Mouse (Mus musculus) heart, postnatal 0 days (tissue): ENCODE measurements around the gene Cdh16. TPM values are rescaled to one million over a fixed set of nuclear protein-coding genes. Genes with fewer than 3 reads are reported as not detected.
"Not testable (repeated sequence)": the region's sequence is repeated elsewhere in the genome, so short reads cannot be mapped to it uniquely, and the experiment has no call there.

Experiments
- ATAC-seq: fragments of 200-750 bp; cut with Nextera tagmentation; 2 replicates; pipeline ENCODE4 v1.8.0; 2017; ENCODE audit warnings: low read depth, moderate number of reproducible peaks, moderate library complexity; ENCODE audit not compliant: insufficient read depth
- DNase-seq: peaks from one replicate; pipeline ENCODE4 v3.0.0-alpha.2; 2016; ENCODE audit warnings: low spot score
- H3K27ac ChIP-seq: fragments of 300-500 bp; sonication (generic); 2 replicates; pipeline ENCODE4 v1.5.1; 2014; ENCODE audit warnings: low read depth, mild to moderate bottlenecking
- H3K27me3 ChIP-seq: fragments of 300-500 bp; sonication (generic); 2 replicates; pipeline ENCODE4 v1.6.1; 2014; ENCODE audit warnings: low read length, mixed read lengths; ENCODE audit not compliant: control insufficient read depth, insufficient read depth
- H3K36me3 ChIP-seq: fragments of 300-500 bp; sonication (generic); replicated peaks from 2 replicates; pipeline ENCODE4 v1.6.1; 2014; ENCODE audit warnings: low read length, mixed read lengths; ENCODE audit not compliant: control insufficient read depth, insufficient read depth
- H3K4me1 ChIP-seq: fragments of 300-500 bp; sonication (generic); 2 replicates; pipeline ENCODE4 v1.6.1; 2014; ENCODE audit warnings: antibody characterized with exemption; ENCODE audit not compliant: control insufficient read depth, insufficient read depth
- H3K4me2 ChIP-seq: fragments of 300-500 bp; sonication (generic); 2 replicates; pipeline ENCODE4 v1.6.1; 2014; ENCODE audit warnings: low read depth, mild to moderate bottlenecking, low read length, moderate library complexity
- H3K4me3 ChIP-seq: fragments of 300-500 bp; sonication (generic); 2 replicates; pipeline ENCODE4 v1.5.1; 2014; ENCODE audit warnings: low read depth, low read length
- H3K9ac ChIP-seq: fragments of 300-500 bp; sonication (generic); replicated peaks from 2 replicates; pipeline ENCODE4 v1.6.1; 2014; ENCODE audit warnings: low read depth, low read length, mixed read lengths
- H3K9me3 ChIP-seq: fragments of 300-500 bp; sonication (generic); replicated peaks from 2 replicates; pipeline ENCODE4 v1.6.1; 2016; ENCODE audit warnings: low read length; ENCODE audit not compliant: control insufficient read depth
- CTCF ChIP-seq: IDR thresholded peaks from 2 replicates; pipeline ENCODE4 v1.5.1; 2016; ENCODE audit warnings: antibody characterized with exemption, control low read depth, low read depth
- EP300 ChIP-seq: IDR thresholded peaks from 2 replicates; pipeline ENCODE4 v1.6.1; 2016; ENCODE audit warnings: antibody characterized with exemption, low read depth
- whole genome bisulfite sequencing: fragments of 180-500 bp; shearing (Covaris S2); extraction: QIAGEN DNeasy Blood & Tissue Kit; methylation state at CpG from one replicate; pipeline ENCODE4 v1.1.7; 2014; 5-methylcytosine and 5-hydroxymethylcytosine counted together
- polyA plus RNA-seq: library from polyadenylated mRNA; unstranded; fragments of >200 nt; fragmentation: Nextera tagmentation; extraction: Ambion mirVana; gene quantifications from 2 replicates; pipeline ENCODE4 v1.2.1, GENCODE M21; 2015
- total RNA-seq: library from RNA; depleted of rRNA; stranded (reverse); fragments of >200 nt; gene quantifications from 2 replicates; pipeline ENCODE4 v1.2.3, GENCODE M21; 2014; ENCODE audit warnings: low replicate concordance; rRNA removed

Cdh16 gene
- total RNA-seq (8.3 and 8.9 TPM in 2 replicates), polyA plus RNA-seq (11.4 and 13.1 TPM in 2 replicates)

DNA sequence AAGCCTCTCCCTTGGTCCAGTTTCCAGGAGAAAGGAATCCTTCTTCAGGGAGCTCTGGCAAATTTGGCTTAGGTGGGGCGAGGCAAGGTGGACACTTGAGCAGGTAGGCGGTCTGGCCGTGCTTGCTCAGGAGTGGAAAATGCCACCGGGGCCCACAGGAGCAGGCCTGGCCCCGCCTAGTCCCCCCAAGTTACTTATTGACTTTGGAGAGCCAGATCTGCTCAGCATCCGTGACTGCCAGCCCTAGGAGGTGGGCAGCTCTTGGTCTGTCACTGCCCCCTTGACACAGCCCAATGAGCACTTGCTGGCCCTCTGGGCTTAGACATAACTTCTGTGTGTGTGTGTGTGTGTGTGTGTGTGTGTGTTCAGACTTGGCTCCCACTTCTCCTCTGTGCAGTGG lies at the start of gene Cdh16:
Cdh16 (minus strand) TSS at position 236 of the 400 bp plus-strand sequence.
- Histone ChIP-seq H3K36me3 (peaks cover 11% of the 10 kb centered on the region), H3K27me3 (no peaks in the 10 kb centered on the region), H3K4me3 (no peak within 1 kb of the TSS), H3K9ac (no peak within 1 kb of the TSS), H3K27ac (peak within 1 kb of the TSS; percentile 52), H3K9me3 (no peaks in the 10 kb centered on the region), H3K4me1 (peaks cover 23% of the 10 kb centered on the region), H3K4me2 (no peak within 1 kb of the TSS)
- TF ChIP-seq CTCF: no peak
- no peak for TF ChIP-seq EP300
- 82% methylated on average over 6 of the region's 6 CpGs for WGBS
- ATAC-seq (no peak), DNase-seq (no peak)

- TF ChIP-seq EP300 (no peak), CTCF (no peak)
- DNase-seq (no peak), ATAC-seq (no peak)
- Histone ChIP-seq H3K9me3 (no peaks in the 10 kb centered on the region), H3K4me3 (no peak overlapping the region), H3K9ac (no peak overlapping the region), H3K27ac (no peak overlapping the region), H3K36me3 (no peaks in the 10 kb centered on the region), H3K27me3 (no peaks in the 10 kb centered on the region), H3K4me1 (no peaks in the 10 kb centered on the region), H3K4me2 (no peak overlapping the region)
- WGBS: 79% methylated on average over 4 of the region's 4 CpGs
Measured at GRCm38 (mm10) chr8:104655614-104656013, 31.4 kb upstream of the Cdh16 start.

- Histone ChIP-seq H3K4me1 (no peaks in the 10 kb centered on the region), H3K4me3 (no peak overlapping the region), H3K27me3 (no peaks in the 10 kb centered on the region), H3K4me2 (no peak overlapping the region), H3K36me3 (no peaks in the 10 kb centered on the region), H3K9ac (no peak overlapping the region), H3K9me3 (no peaks in the 10 kb centered on the region), H3K27ac (no peak overlapping the region)
- 3% methylated on average over 3 of the region's 3 CpGs for whole genome bisulfite sequencing
- ATAC-seq: peak; percentile 60
- peak; percentile 96 for TF ChIP-seq CTCF
- no peak for TF ChIP-seq EP300
- DNase-seq: peak; percentile 90
Measured at GRCm38 (mm10) chr8:104654984-104655383, 30.8 kb upstream of the Cdh16 start.

GRCm38 (mm10) chr8:104644187-104644586 lies 20.0 kb upstream of the Cdh16 start:
- not testable (repeated sequence) for H3K9ac ChIP-seq, H3K9me3 ChIP-seq, H3K27ac ChIP-seq, H3K36me3 ChIP-seq, ATAC-seq, H3K4me3 ChIP-seq, DNase-seq, H3K27me3 ChIP-seq, H3K4me2 ChIP-seq
- 54% methylated on average over 3 of the region's 3 CpGs for WGBS
- peak; percentile 42 for TF ChIP-seq CTCF
- H3K4me1 ChIP-seq: peaks cover 12% of the 10 kb centered on the region

DNA sequence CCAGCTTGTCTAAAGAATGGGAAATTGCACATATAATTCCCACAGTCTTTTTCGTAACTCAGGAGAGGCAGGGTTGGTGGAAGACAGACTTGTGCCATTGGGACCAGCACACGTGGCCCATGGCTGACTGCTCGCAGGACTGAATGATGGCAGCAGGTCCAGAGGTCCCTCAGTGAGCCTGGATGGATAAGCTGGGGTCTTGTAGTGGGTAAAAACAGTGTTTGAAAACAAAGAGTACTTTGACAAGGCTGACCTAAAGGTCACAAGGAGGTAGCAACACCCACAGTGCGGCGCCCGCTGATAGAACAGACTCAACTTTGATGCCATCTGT lies 18.1 kb upstream of the Cdh16 start:
- Histone ChIP-seq H3K27ac (peak overlapping the region; percentile 81), H3K9me3 (no peaks in the 10 kb centered on the region), H3K36me3 (peaks cover 23% of the 10 kb centered on the region), H3K4me3 (peak overlapping the region; percentile 93), H3K4me2 (peak overlapping the region; percentile 86), H3K9ac (peak overlapping the region; percentile 71; the same call in 1 of the 2 replicates), H3K4me1 (peaks cover 12% of the 10 kb centered on the region), H3K27me3 (no peaks in the 10 kb centered on the region)
- TF ChIP-seq CTCF (no peak), EP300 (no peak)
- 65% methylated on average over 6 of the region's 6 CpGs for WGBS
- DNase-seq (no peak), ATAC-seq (no peak)
